Mouse (Mus musculus): ENCODE results near the gene Osbpl6. TPM values are rescaled to one million over a fixed set of nuclear protein-coding genes. Genes with fewer than 3 reads are reported as not detected.

Gene Osbpl6
- polyA plus RNA-seq, 1 experiment from 2014 or later, result 5.9 TPM

GRCm38 (mm10) chr2:76439540-76439939, 33.2 kb downstream of the Osbpl6 start:
- no peak overlapping the region for H3K27ac ChIP-seq (replicated peaks in 1 of 2; ENCODE audit: control insufficient read depth in 1 of 2, insufficient read depth in 1 of 2, low read depth in 2 of 2, low read length in 2 of 2)
- no peak for ATAC-seq (ENCODE audit: insufficient number of reproducible peaks, insufficient read depth, low FRiP score, low read depth)
- H3K36me3 ChIP-seq (ENCODE audit: control insufficient read depth, insufficient read depth, low read length), result no peaks in the 10 kb centered on the region
- no peaks in the 10 kb centered on the region for H3K27me3 ChIP-seq (ENCODE audit: control insufficient read depth, insufficient read depth, low read length)
- no peak overlapping the region for H3K4me3 ChIP-seq (ENCODE audit: control insufficient read depth in 1 of 2, insufficient read depth in 1 of 2, low read depth in 1 of 2, low read length in 2 of 2)
- no peaks in the 10 kb centered on the region for H3K9me3 ChIP-seq (ENCODE audit: control insufficient read depth, low read length)
- WGBS, result 44% methylated on average over 2 of the region's 2 CpGs
- H3K4me2 ChIP-seq (ENCODE audit: low read length), result no peak overlapping the region
- peaks cover 3 to 11% of the 10 kb centered on the region in 2 experiments for H3K4me1 ChIP-seq (ENCODE audit: control insufficient read depth in 2 of 2, insufficient read depth in 2 of 2, low read length in 2 of 2)
- no peak overlapping the region for H3K9ac ChIP-seq (ENCODE audit: low read length)

DNA sequence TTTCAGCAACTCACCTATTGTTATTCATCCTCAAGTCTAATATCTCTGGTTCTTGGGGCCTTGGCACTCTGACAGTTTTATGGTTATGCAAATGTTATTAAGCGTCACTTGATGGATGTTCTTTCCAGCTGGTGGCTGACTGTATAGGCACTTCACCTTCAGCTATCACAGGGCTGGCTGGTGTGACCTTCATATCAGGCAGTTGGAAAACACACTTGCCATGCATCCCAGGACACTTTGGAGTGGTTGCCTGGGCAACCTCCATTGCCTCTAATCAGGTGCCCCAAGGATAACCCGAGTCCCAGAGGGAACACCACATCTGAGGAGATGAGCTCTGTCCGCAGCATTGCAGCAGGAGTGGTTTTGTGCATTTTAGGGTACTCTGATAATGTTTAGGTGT, 35.8 kb downstream of the Osbpl6 start:
- peak overlapping the region in 1 of 2 experiments; percentile 57; a peak in 2 of 4 replicates for H3K27ac ChIP-seq (replicated peaks in 1 of 2; ENCODE audit: control insufficient read depth in 1 of 2, insufficient read depth in 1 of 2, low read depth in 2 of 2, low read length in 2 of 2)
- ATAC-seq (ENCODE audit: insufficient number of reproducible peaks, insufficient read depth, low FRiP score, low read depth), result peak; percentile 64
- no peaks in the 10 kb centered on the region for H3K36me3 ChIP-seq (ENCODE audit: control insufficient read depth, insufficient read depth, low read length)
- H3K9me3 ChIP-seq (ENCODE audit: control insufficient read depth, low read length), result no peaks in the 10 kb centered on the region
- H3K4me3 ChIP-seq (ENCODE audit: control insufficient read depth in 1 of 2, insufficient read depth in 1 of 2, low read depth in 1 of 2, low read length in 2 of 2), result no peak overlapping the region
- no peaks in the 10 kb centered on the region for H3K27me3 ChIP-seq (ENCODE audit: control insufficient read depth, insufficient read depth, low read length)
- peaks cover 3 to 11% of the 10 kb centered on the region in 2 experiments for H3K4me1 ChIP-seq (ENCODE audit: control insufficient read depth in 2 of 2, insufficient read depth in 2 of 2, low read length in 2 of 2)
- H3K4me2 ChIP-seq (ENCODE audit: low read length), result peak overlapping the region; percentile 13; the same call in 1 of the 2 replicates
- H3K9ac ChIP-seq (ENCODE audit: low read length), result no peak overlapping the region
- 15% methylated on average over 3 of the region's 3 CpGs for WGBS

- Histone ChIP-seq H3K4me1 (ENCODE audit: control insufficient read depth in 2 of 2, insufficient read depth in 2 of 2, low read length in 2 of 2) (no peaks in the 10 kb centered on the region), H3K4me3 (ENCODE audit: control insufficient read depth in 1 of 2, insufficient read depth in 1 of 2, low read depth in 1 of 2, low read length in 2 of 2) (no peak overlapping the region), H3K27ac (replicated peaks in 1 of 2; ENCODE audit: control insufficient read depth in 1 of 2, insufficient read depth in 1 of 2, low read depth in 2 of 2, low read length in 2 of 2) (no peak overlapping the region), H3K4me2 (ENCODE audit: low read length) (no peak overlapping the region), H3K9me3 (ENCODE audit: control insufficient read depth, low read length) (no peaks in the 10 kb centered on the region), H3K36me3 (ENCODE audit: control insufficient read depth, insufficient read depth, low read length) (no peaks in the 10 kb centered on the region), H3K9ac (ENCODE audit: low read length) (no peak overlapping the region), H3K27me3 (ENCODE audit: control insufficient read depth, insufficient read depth, low read length) (no peaks in the 10 kb centered on the region)
- 75% methylated on average over 6 of the region's 6 CpGs for WGBS
- no peak for ATAC-seq (ENCODE audit: insufficient number of reproducible peaks, insufficient read depth, low FRiP score, low read depth)
Observed at GRCm38 (mm10) chr2:76449836-76450355, 43.6 kb downstream of the Osbpl6 start.

- no peaks in the 10 kb centered on the region for H3K36me3 ChIP-seq (ENCODE audit: control insufficient read depth, insufficient read depth, low read length)
- no peak overlapping the region for H3K4me3 ChIP-seq (ENCODE audit: control insufficient read depth in 1 of 2, insufficient read depth in 1 of 2, low read depth in 1 of 2, low read length in 2 of 2)
- ATAC-seq (ENCODE audit: insufficient number of reproducible peaks, insufficient read depth, low FRiP score, low read depth), result no peak
- H3K4me1 ChIP-seq (ENCODE audit: control insufficient read depth in 2 of 2, insufficient read depth in 2 of 2, low read length in 2 of 2), result no peaks in the 10 kb centered on the region; a peak in 1 of 4 replicates
- no peak overlapping the region for H3K4me2 ChIP-seq (ENCODE audit: low read length)
- H3K9ac ChIP-seq (ENCODE audit: low read length), result no peak overlapping the region
- H3K27me3 ChIP-seq (ENCODE audit: control insufficient read depth, insufficient read depth, low read length), result no peaks in the 10 kb centered on the region
- H3K9me3 ChIP-seq (ENCODE audit: control insufficient read depth, low read length), result no peaks in the 10 kb centered on the region
- H3K27ac ChIP-seq (replicated peaks in 1 of 2; ENCODE audit: control insufficient read depth in 1 of 2, insufficient read depth in 1 of 2, low read depth in 2 of 2, low read length in 2 of 2), result no peak overlapping the region
- 88% methylated on average over 5 of the region's 5 CpGs for WGBS
Observed at GRCm38 (mm10) chr2:76466723-76467122, 60.4 kb downstream of the Osbpl6 start.

DNA sequence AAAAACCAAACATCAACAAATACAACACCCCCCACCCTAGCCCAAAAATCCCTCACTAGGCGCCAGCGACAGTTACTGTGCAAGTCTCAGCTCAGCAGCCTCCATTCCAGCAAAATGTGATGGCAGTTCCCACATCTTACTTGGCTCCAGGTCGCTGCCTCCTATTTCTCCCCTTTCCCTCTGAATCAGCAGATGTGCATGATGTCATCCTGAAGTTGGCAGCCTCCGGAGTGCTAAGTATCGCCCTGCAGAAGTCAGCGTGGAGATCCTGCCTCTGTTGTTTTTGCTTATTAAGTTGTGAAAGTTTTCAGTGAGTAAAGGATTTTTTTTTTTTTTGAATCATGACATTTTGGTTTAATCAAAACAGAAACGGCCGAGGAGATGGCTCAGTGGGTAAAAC, 61.9 kb downstream of the Osbpl6 start:
- no peak overlapping the region for H3K9ac ChIP-seq (ENCODE audit: low read length)
- H3K36me3 ChIP-seq (ENCODE audit: control insufficient read depth, insufficient read depth, low read length), result no peaks in the 10 kb centered on the region
- WGBS, result 53% methylated on average over 8 of the region's 8 CpGs
- H3K4me1 ChIP-seq (ENCODE audit: control insufficient read depth in 2 of 2, insufficient read depth in 2 of 2, low read length in 2 of 2), result no peaks in the 10 kb centered on the region; a peak in 1 of 4 replicates
- no peak; the same call in 1 of the 2 replicates for ATAC-seq (ENCODE audit: insufficient number of reproducible peaks, insufficient read depth, low FRiP score, low read depth)
- no peaks in the 10 kb centered on the region for H3K9me3 ChIP-seq (ENCODE audit: control insufficient read depth, low read length)
- no peak overlapping the region for H3K27ac ChIP-seq (replicated peaks in 1 of 2; ENCODE audit: control insufficient read depth in 1 of 2, insufficient read depth in 1 of 2, low read depth in 2 of 2, low read length in 2 of 2)
- no peak overlapping the region for H3K4me3 ChIP-seq (ENCODE audit: control insufficient read depth in 1 of 2, insufficient read depth in 1 of 2, low read depth in 1 of 2, low read length in 2 of 2)
- H3K4me2 ChIP-seq (ENCODE audit: low read length), result no peak overlapping the region
- H3K27me3 ChIP-seq (ENCODE audit: control insufficient read depth, insufficient read depth, low read length), result no peaks in the 10 kb centered on the region

DNA sequence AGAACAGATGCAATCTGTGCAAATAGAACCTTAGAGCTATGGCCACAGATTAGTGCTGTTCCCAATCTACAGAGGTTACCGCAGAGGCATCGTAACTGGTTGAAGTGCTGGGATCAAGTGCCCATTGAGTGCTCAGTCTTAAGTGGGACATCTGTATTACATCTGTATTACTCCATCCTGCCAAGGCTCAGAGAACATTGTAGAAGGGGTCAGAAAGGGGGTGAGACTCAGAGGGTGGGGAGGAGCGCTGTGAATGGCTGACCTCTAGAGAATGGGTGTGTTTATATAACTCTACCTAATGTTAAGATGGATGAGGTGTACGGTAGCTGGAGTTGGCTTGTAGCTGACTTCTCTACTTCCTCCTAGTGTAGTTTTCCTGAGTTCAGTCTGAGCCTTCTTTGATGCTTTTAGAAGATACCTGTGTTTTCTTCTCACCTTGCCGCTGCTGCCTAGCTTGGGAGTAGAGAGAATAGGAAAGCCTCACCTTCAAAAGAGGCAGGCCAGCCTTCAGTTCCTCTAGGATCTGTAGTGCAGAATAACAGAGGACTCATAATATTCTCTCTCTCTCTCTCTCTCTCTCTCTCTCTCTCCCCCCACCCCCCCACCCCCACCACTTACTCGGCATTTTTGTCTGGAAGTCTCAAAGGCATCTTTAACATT, 62.9 kb downstream of the Osbpl6 start:
- Histone ChIP-seq H3K4me2 (ENCODE audit: low read length) (no peak overlapping the region), H3K27me3 (ENCODE audit: control insufficient read depth, insufficient read depth, low read length) (no peaks in the 10 kb centered on the region), H3K4me1 (ENCODE audit: control insufficient read depth in 2 of 2, insufficient read depth in 2 of 2, low read length in 2 of 2) (no peaks in the 10 kb centered on the region; a peak in 1 of 4 replicates), H3K9me3 (ENCODE audit: control insufficient read depth, low read length) (no peaks in the 10 kb centered on the region), H3K9ac (ENCODE audit: low read length) (no peak overlapping the region), H3K27ac (replicated peaks in 1 of 2; ENCODE audit: control insufficient read depth in 1 of 2, insufficient read depth in 1 of 2, low read depth in 2 of 2, low read length in 2 of 2) (no peak overlapping the region), H3K4me3 (ENCODE audit: control insufficient read depth in 1 of 2, insufficient read depth in 1 of 2, low read depth in 1 of 2, low read length in 2 of 2) (no peak overlapping the region), H3K36me3 (ENCODE audit: control insufficient read depth, insufficient read depth, low read length) (no peaks in the 10 kb centered on the region)
- 86% methylated on average over 6 of the region's 6 CpGs for WGBS
- no peak for ATAC-seq (ENCODE audit: insufficient number of reproducible peaks, insufficient read depth, low FRiP score, low read depth)

GRCm38 (mm10) chr2:76469751-76470099, 63.4 kb downstream of the Osbpl6 start:
- 73% methylated on average over 8 of the region's 8 CpGs for WGBS
- no peak overlapping the region for H3K4me3 ChIP-seq (ENCODE audit: control insufficient read depth in 1 of 2, insufficient read depth in 1 of 2, low read depth in 1 of 2, low read length in 2 of 2)
- no peaks in the 10 kb centered on the region; a peak in 1 of 4 replicates for H3K4me1 ChIP-seq (ENCODE audit: control insufficient read depth in 2 of 2, insufficient read depth in 2 of 2, low read length in 2 of 2)
- H3K27ac ChIP-seq (replicated peaks in 1 of 2; ENCODE audit: control insufficient read depth in 1 of 2, insufficient read depth in 1 of 2, low read depth in 2 of 2, low read length in 2 of 2), result no peak overlapping the region
- no peaks in the 10 kb centered on the region for H3K27me3 ChIP-seq (ENCODE audit: control insufficient read depth, insufficient read depth, low read length)
- ATAC-seq (ENCODE audit: insufficient number of reproducible peaks, insufficient read depth, low FRiP score, low read depth), result no peak
- no peak overlapping the region for H3K9ac ChIP-seq (ENCODE audit: low read length)
- no peaks in the 10 kb centered on the region for H3K9me3 ChIP-seq (ENCODE audit: control insufficient read depth, low read length)
- no peak overlapping the region for H3K4me2 ChIP-seq (ENCODE audit: low read length)
- no peaks in the 10 kb centered on the region for H3K36me3 ChIP-seq (ENCODE audit: control insufficient read depth, insufficient read depth, low read length)

DNA sequence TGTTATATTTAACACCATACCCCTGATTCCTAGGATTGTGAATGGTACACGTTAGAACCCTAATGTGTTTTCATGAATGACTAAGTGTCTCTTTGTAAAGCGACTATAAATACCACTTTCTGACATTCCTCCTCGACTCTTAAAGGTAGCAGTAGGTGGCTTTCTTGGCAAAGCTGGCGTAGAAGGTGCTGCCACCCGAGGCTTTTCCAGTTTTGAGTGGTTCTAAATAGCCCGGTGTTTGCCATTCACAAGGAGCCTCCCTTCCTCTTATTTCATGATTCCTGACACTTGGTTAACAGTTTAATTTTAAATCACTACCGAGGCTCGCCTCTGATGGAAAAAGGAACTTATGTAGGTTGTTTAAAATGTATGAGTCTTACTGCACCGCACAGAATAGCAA, 64.1 kb downstream of the Osbpl6 start:
- H3K9me3 ChIP-seq (ENCODE audit: control insufficient read depth, low read length), result no peaks in the 10 kb centered on the region
- H3K9ac ChIP-seq (ENCODE audit: low read length), result no peak overlapping the region
- no peaks in the 10 kb centered on the region; a peak in 1 of 4 replicates for H3K4me1 ChIP-seq (ENCODE audit: control insufficient read depth in 2 of 2, insufficient read depth in 2 of 2, low read length in 2 of 2)
- H3K4me3 ChIP-seq (ENCODE audit: control insufficient read depth in 1 of 2, insufficient read depth in 1 of 2, low read depth in 1 of 2, low read length in 2 of 2), result no peak overlapping the region
- no peaks in the 10 kb centered on the region for H3K36me3 ChIP-seq (ENCODE audit: control insufficient read depth, insufficient read depth, low read length)
- H3K27me3 ChIP-seq (ENCODE audit: control insufficient read depth, insufficient read depth, low read length), result no peaks in the 10 kb centered on the region
- 67% methylated on average over 9 of the region's 9 CpGs for WGBS
- no peak for ATAC-seq (ENCODE audit: insufficient number of reproducible peaks, insufficient read depth, low FRiP score, low read depth)
- H3K4me2 ChIP-seq (ENCODE audit: low read length), result no peak overlapping the region
- no peak overlapping the region for H3K27ac ChIP-seq (replicated peaks in 1 of 2; ENCODE audit: control insufficient read depth in 1 of 2, insufficient read depth in 1 of 2, low read depth in 2 of 2, low read length in 2 of 2)

Measured in heart, embryonic 14.5 days (tissue).